Mouse (Mus musculus): ENCODE data around the gene Msmo1.

- TF ChIP-seq FLI1 (IDR thresholded peaks at IDR 0.05; ENCODE audit: low read length) (no peak), GATA1 (IDR thresholded peaks at IDR 0.05; ENCODE audit: borderline replicate concordance, low read length) (no peak)
Measured at GRCm38 (mm10) chr8:64735161-64735560, 1.6 kb upstream of the Msmo1 start.

All from megakaryocyte, embryonic 14.5 days (primary cell).